Mouse (Mus musculus): ENCODE data around the gene Lrig1. TPM values are rescaled to one million over a fixed set of nuclear protein-coding genes. Genes with fewer than 3 reads are reported as not detected.

The Lrig1 gene
- polyA plus RNA-seq, 1 experiment from 2014 or later = 23.5 TPM

DNA sequence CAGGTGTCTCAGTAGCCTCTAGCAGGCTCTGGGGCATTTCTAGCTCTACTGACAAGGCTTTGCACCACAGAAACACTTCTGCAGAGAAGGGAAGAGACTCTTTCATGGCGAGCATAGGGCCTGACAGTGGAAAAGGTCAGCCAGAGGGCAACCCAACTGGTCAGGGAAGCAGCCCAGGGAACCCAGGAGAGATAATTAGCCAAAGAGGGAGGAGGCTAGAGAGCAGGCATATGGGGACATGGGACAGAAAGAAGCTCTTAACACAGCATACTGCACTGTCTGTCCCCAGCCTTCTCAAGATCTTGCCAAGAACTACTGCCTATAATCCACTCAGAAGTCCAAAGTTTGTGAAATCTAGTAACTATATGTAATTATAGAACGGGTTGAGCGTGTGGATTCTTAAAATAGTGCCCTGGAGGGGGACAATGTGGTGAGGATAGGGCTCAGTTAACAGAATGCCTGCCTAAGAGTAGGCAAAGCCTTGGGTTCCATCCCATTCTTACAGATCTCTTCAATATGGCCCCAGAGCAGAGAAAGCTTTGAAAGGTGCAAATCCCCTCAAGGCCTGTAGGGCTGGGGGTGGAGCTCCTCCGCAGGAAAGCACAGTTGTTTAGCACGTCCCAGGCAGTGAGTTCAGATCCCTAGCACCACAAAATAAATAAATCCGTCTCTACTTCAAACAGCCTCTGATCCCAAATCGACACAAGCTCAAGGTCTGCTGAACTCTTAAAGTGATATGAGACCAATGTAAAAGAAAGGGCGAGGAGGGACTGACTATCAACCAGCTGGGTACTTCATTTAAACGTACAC is 4.6 kb downstream of the Lrig1 start:
- Histone ChIP-seq H3K9ac (ENCODE audit: low read length) (no peak overlapping the region), H3K27ac (replicated peaks; ENCODE audit: low read depth, low read length) (no peak overlapping the region), H3K4me2 (ENCODE audit: low read depth, severe bottlenecking) (no peak overlapping the region), H3K36me3 (ENCODE audit: control insufficient read depth, insufficient read depth, low read length) (no peaks in the 10 kb centered on the region), H3K4me1 (ENCODE audit: control insufficient read depth, insufficient read depth, low read length) (peaks cover 34% of the 10 kb centered on the region), H3K4me3 (ENCODE audit: low read depth, low read length) (no peak overlapping the region), H3K27me3 (ENCODE audit: control insufficient read depth, insufficient read depth, low read length) (no peaks in the 10 kb centered on the region), H3K9me3 (ENCODE audit: control insufficient read depth, low read length) (no peaks in the 10 kb centered on the region)
- DNase-seq (ENCODE audit: low spot score) = no peak
- no peak for ATAC-seq (ENCODE audit: insufficient number of reproducible peaks, low FRiP score, low TSS enrichment, low read depth)
- 49% methylated on average over 9 of the region's 9 CpGs for WGBS

DNA sequence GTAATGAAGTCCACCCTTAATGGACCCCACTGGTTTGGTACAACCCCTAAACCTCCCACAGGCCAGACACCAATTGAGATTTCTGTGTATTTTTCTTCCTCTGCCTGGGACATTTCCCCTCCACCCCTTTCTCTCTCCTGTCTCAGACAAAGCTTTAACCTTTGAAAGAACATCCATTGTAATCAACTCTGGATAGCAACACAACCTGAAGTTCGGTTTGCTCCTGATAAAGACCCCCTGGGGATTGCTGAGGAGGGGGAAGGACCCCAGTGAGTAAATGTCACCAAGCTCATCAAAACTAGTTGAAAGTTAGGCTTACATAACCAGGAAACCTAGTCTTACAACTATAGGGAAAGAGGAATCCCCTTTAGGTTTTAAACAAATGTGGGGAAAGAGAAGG is 5.5 kb downstream of the Lrig1 start:
- Histone ChIP-seq H3K9ac (ENCODE audit: low read length) (no peak overlapping the region), H3K27ac (replicated peaks; ENCODE audit: low read depth, low read length) (no peak overlapping the region), H3K4me3 (ENCODE audit: low read depth, low read length) (no peak overlapping the region), H3K27me3 (ENCODE audit: control insufficient read depth, insufficient read depth, low read length) (no peaks in the 10 kb centered on the region), H3K4me2 (ENCODE audit: low read depth, severe bottlenecking) (no peak overlapping the region), H3K4me1 (ENCODE audit: control insufficient read depth, insufficient read depth, low read length) (peaks cover 37% of the 10 kb centered on the region), H3K36me3 (ENCODE audit: control insufficient read depth, insufficient read depth, low read length) (no peaks in the 10 kb centered on the region), H3K9me3 (ENCODE audit: control insufficient read depth, low read length) (no peaks in the 10 kb centered on the region)
- DNase-seq (ENCODE audit: low spot score) = no peak
- no peak for ATAC-seq (ENCODE audit: insufficient number of reproducible peaks, low FRiP score, low TSS enrichment, low read depth)
- 26% methylated on average over 1 of the region's 1 CpGs for WGBS

DNA sequence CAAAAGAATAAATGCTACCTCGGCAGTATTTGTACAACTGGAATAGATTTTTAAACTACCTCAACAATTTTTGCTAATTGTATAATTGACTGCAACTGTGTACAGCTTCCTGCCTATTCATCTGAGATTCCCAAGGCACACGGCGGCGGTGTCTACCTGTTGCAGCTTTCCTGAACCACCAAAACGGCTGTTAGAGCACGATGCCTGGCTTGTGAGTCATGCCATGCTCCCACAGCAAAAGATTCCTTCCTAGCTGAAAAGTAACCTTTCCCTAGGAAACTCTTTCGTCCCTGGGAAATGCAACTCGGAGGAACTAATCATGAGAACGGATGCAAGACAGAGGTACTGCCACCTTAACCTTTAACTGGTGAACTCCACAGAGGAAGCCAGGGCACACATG is 6.9 kb downstream of the Lrig1 start:
- Histone ChIP-seq H3K9me3 (ENCODE audit: control insufficient read depth, low read length) (no peaks in the 10 kb centered on the region), H3K9ac (ENCODE audit: low read length) (no peak overlapping the region), H3K27ac (replicated peaks; ENCODE audit: low read depth, low read length) (no peak overlapping the region), H3K4me3 (ENCODE audit: low read depth, low read length) (no peak overlapping the region), H3K4me2 (ENCODE audit: low read depth, severe bottlenecking) (no peak overlapping the region), H3K36me3 (ENCODE audit: control insufficient read depth, insufficient read depth, low read length) (no peaks in the 10 kb centered on the region), H3K4me1 (ENCODE audit: control insufficient read depth, insufficient read depth, low read length) (peaks cover 40% of the 10 kb centered on the region), H3K27me3 (ENCODE audit: control insufficient read depth, insufficient read depth, low read length) (no peaks in the 10 kb centered on the region)
- ATAC-seq (ENCODE audit: insufficient number of reproducible peaks, low FRiP score, low TSS enrichment, low read depth) (no peak), DNase-seq (ENCODE audit: low spot score) (no peak)
- 77% methylated on average over 9 of the region's 9 CpGs for WGBS

DNA sequence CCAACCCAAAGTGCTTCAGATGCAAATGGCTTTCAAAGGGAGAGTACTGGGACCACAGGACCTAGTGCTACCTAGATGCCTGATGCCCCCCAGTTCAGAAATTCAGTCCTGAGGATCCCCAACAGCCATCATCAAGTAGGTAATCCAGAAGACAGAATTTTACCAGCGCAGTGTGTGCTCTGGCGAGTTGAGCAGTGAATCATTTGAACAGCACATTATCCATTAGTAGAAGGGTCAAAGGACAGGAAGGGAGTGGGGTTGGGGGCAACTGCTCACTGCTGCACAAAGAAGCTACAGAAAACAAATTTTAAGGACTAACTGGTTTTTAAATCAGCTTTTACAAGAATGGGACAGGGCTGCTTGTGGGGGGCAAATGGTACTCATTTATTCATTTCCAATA is 8.0 kb downstream of the Lrig1 start:
- no peak for DNase-seq (ENCODE audit: low spot score)
- Histone ChIP-seq H3K9ac (ENCODE audit: low read length) (no peak overlapping the region), H3K36me3 (ENCODE audit: control insufficient read depth, insufficient read depth, low read length) (no peaks in the 10 kb centered on the region), H3K9me3 (ENCODE audit: control insufficient read depth, low read length) (no peaks in the 10 kb centered on the region), H3K27ac (replicated peaks; ENCODE audit: low read depth, low read length) (no peak overlapping the region), H3K4me1 (ENCODE audit: control insufficient read depth, insufficient read depth, low read length) (peaks cover 40% of the 10 kb centered on the region), H3K4me3 (ENCODE audit: low read depth, low read length) (no peak overlapping the region), H3K4me2 (ENCODE audit: low read depth, severe bottlenecking) (no peak overlapping the region), H3K27me3 (ENCODE audit: control insufficient read depth, insufficient read depth, low read length) (no peaks in the 10 kb centered on the region)
- ATAC-seq (ENCODE audit: insufficient number of reproducible peaks, low FRiP score, low TSS enrichment, low read depth) = no peak
- 27% methylated on average over 2 of the region's 2 CpGs for WGBS

DNA sequence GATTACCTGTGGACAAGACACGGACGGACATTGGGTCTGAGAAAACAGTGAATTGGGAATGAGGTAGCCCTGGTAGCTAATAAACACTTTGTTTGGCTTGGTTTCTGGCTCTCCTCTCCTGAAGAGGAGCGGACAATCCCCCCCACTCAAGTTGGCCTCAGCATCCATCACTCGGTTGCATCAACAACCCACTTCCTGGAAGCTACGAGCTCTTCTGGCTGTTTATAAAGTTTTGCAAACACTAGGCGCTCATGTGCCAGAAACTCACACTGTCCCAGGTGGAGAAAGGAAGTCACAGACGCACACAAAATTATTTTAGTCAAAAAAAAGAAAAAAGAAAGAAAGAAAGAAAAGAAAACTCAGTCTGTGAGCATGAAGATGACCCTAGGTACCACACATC is 9.7 kb downstream of the Lrig1 start:
- Histone ChIP-seq H3K9ac (ENCODE audit: low read length) (no peak overlapping the region), H3K27ac (replicated peaks; ENCODE audit: low read depth, low read length) (no peak overlapping the region), H3K9me3 (ENCODE audit: control insufficient read depth, low read length) (no peaks in the 10 kb centered on the region), H3K4me3 (ENCODE audit: low read depth, low read length) (no peak overlapping the region), H3K4me1 (ENCODE audit: control insufficient read depth, insufficient read depth, low read length) (peaks cover 38% of the 10 kb centered on the region), H3K27me3 (ENCODE audit: control insufficient read depth, insufficient read depth, low read length) (no peaks in the 10 kb centered on the region), H3K36me3 (ENCODE audit: control insufficient read depth, insufficient read depth, low read length) (no peaks in the 10 kb centered on the region), H3K4me2 (ENCODE audit: low read depth, severe bottlenecking) (no peak overlapping the region)
- ATAC-seq (ENCODE audit: insufficient number of reproducible peaks, low FRiP score, low TSS enrichment, low read depth) (no peak), DNase-seq (ENCODE audit: low spot score) (no peak)
- WGBS = 73% methylated on average over 7 of the region's 7 CpGs

DNA sequence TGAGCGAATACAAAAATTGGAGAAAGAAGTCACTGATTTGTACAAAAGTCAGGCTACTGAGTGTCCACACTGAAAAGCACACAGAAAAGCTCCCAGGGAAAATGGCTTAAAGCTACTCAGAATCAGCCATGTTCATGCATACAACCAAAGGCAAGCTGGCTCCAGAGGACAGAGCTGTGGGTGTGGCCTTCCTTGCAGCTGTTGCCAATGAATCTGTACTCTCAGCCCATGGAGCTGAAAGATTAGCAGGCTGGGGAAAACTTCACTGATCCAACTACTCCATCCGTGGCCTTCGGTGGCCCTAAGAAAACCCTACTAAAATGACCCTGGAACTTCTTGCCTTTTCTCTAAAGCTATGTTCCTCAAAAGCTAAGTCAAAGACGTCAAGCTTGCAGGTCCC is 11.2 kb downstream of the Lrig1 start:
- no peaks in the 10 kb centered on the region for H3K9me3 ChIP-seq (ENCODE audit: control insufficient read depth, low read length)
- no peak for DNase-seq (ENCODE audit: low spot score)
- whole genome bisulfite sequencing = 65% methylated on average over 4 of the region's 4 CpGs
- H3K9ac ChIP-seq (ENCODE audit: low read length) = no peak overlapping the region
- H3K36me3 ChIP-seq (ENCODE audit: control insufficient read depth, insufficient read depth, low read length) = no peaks in the 10 kb centered on the region
- no peak for ATAC-seq (ENCODE audit: insufficient number of reproducible peaks, low FRiP score, low TSS enrichment, low read depth)
- no peak overlapping the region for H3K4me3 ChIP-seq (ENCODE audit: low read depth, low read length)
- H3K27me3 ChIP-seq (ENCODE audit: control insufficient read depth, insufficient read depth, low read length) = no peaks in the 10 kb centered on the region
- H3K4me1 ChIP-seq (ENCODE audit: control insufficient read depth, insufficient read depth, low read length) = peaks cover 49% of the 10 kb centered on the region
- no peak overlapping the region for H3K4me2 ChIP-seq (ENCODE audit: low read depth, severe bottlenecking)
- H3K27ac ChIP-seq (replicated peaks; ENCODE audit: low read depth, low read length) = no peak overlapping the region

DNA sequence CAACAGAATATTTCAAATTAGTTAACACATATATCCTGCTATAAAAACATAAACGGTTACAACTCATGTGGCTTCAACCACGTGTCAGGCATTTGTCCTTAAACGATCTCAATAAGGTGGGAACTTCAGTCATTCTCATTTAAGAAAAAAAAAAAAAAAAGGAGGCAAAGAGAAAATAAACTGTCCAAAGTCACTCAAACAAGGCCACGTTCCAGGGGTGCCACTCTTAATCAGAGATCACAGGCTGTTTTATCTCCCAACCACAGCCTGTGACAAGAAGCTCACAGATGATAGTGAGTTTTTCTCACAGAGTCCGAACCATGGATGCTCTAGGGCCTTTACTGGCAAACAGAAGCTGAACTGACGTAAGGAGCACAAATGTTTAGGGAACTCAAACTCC is 13.9 kb downstream of the Lrig1 start:
- DNase-seq (ENCODE audit: low spot score) (no peak), ATAC-seq (ENCODE audit: insufficient number of reproducible peaks, low FRiP score, low TSS enrichment, low read depth) (no peak)
- Histone ChIP-seq H3K4me3 (ENCODE audit: low read depth, low read length) (no peak overlapping the region), H3K27me3 (ENCODE audit: control insufficient read depth, insufficient read depth, low read length) (no peaks in the 10 kb centered on the region), H3K9me3 (ENCODE audit: control insufficient read depth, low read length) (no peaks in the 10 kb centered on the region), H3K9ac (ENCODE audit: low read length) (no peak overlapping the region), H3K4me2 (ENCODE audit: low read depth, severe bottlenecking) (no peak overlapping the region), H3K27ac (replicated peaks; ENCODE audit: low read depth, low read length) (no peak overlapping the region), H3K36me3 (ENCODE audit: control insufficient read depth, insufficient read depth, low read length) (no peaks in the 10 kb centered on the region), H3K4me1 (ENCODE audit: control insufficient read depth, insufficient read depth, low read length) (peaks cover 54% of the 10 kb centered on the region)
- 56% methylated on average over 6 of the region's 6 CpGs for WGBS

DNA sequence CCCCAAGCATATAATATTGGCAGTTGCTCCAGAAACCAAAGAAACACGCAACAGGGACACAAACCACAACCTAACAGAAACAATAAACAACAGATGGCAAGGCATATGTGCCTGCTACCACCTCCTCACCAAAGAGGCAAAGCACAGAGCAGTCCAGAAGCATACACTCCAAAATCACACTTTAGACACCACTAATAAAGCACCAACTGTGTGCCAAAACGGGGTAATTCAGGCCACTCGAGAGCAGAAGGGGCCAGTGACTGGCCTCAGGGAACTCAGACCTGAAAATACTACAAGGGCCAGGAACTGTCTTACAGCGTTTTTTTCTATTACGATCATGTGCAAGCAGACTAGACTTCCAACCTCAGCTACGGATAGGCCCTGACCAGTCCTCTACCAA is 14.3 kb downstream of the Lrig1 start:
- H3K4me2 ChIP-seq (ENCODE audit: low read depth, severe bottlenecking) = no peak overlapping the region
- DNase-seq (ENCODE audit: low spot score) = no peak
- H3K27ac ChIP-seq (replicated peaks; ENCODE audit: low read depth, low read length) = no peak overlapping the region
- 60% methylated on average over 6 of the region's 6 CpGs for WGBS
- H3K9ac ChIP-seq (ENCODE audit: low read length) = no peak overlapping the region
- no peak for ATAC-seq (ENCODE audit: insufficient number of reproducible peaks, low FRiP score, low TSS enrichment, low read depth)
- H3K4me3 ChIP-seq (ENCODE audit: low read depth, low read length) = no peak overlapping the region
- H3K9me3 ChIP-seq (ENCODE audit: control insufficient read depth, low read length) = no peaks in the 10 kb centered on the region
- H3K36me3 ChIP-seq (ENCODE audit: control insufficient read depth, insufficient read depth, low read length) = no peaks in the 10 kb centered on the region
- peaks cover 55% of the 10 kb centered on the region for H3K4me1 ChIP-seq (ENCODE audit: control insufficient read depth, insufficient read depth, low read length)
- no peaks in the 10 kb centered on the region for H3K27me3 ChIP-seq (ENCODE audit: control insufficient read depth, insufficient read depth, low read length)

Data from limb, embryonic 11.5 days (tissue).